ENCODE assay signal across 10 mouse cellular contexts in the genomic region with DNA sequence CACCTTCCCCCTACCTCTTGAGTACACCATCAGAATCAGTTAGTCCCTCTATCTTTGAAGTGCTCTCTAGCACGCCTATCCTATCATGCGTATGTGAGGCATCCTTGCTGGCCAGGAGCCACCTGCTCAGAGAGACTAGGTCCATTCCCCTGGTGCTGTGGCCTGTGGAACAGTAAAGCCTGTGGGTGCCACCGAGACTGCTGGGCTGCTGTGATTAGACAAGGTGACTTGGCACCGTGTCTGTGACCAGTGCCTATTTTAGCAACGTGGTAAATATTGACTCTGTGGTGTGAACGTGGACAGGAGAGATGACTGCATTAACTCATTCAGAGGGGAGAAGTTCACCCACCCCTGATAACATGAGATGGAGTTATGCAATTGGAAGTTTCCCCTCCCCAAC. TPM values are rescaled to one million over a fixed set of nuclear protein-coding genes. Genes with fewer than 3 reads are reported as not detected.
A peak's percentile ranks its signal among the peaks of the same experiment; 100 is the strongest.
DNase-seq lines count a peak whose midpoint lies in the region; ATAC-seq and TF ChIP-seq lines count a peak whose summit lies in the region.
"Had no signal": no experiment of that assay in that cellular context is flagged by ENCODE, and none has a peak within 500 bp of the region (broad histone marks: within the 10 kb centered on the region; RNA-seq: fewer than 3 reads in every experiment).

No protein-coding gene starts in this region.

- TF ChIP-seq CTCF in heart, postnatal 0 days (IDR thresholded peaks at IDR 0.05; ENCODE audit: low read depth) = no peak
- TF ChIP-seq CTCF in stomach, postnatal 0 days (IDR thresholded peaks at IDR 0.05; ENCODE audit: low read depth) = no peak

- H3K27me3 ChIP-seq in midbrain, embryonic 10.5 days (ENCODE audit: low read depth, poor library complexity, severe bottlenecking) = peaks cover 7% of the 10 kb centered on the region; the same call in 1 of the 2 replicates
- no peaks in the 10 kb centered on the region for H3K27me3 ChIP-seq in midbrain, embryonic 14.5 days (ENCODE audit: control insufficient read depth, insufficient read depth, low read length)
- no peaks in the 10 kb centered on the region for H3K27me3 ChIP-seq in heart, postnatal 0 days (ENCODE audit: control insufficient read depth, insufficient read depth, low read length)
- no peaks in the 10 kb centered on the region for H3K27me3 ChIP-seq in lung, embryonic 16.5 days (ENCODE audit: control insufficient read depth, insufficient read depth, low read depth, low read length)
- H3K27me3 ChIP-seq in stomach, postnatal 0 days (ENCODE audit: control insufficient read depth, insufficient read depth, low read length) = no peaks in the 10 kb centered on the region
- H3K27me3 ChIP-seq: embryonic facial prominence, embryonic 12.5 days had no signal

- H3K4me3 ChIP-seq in midbrain, embryonic 10.5 days = no peak overlapping the region
- no peak overlapping the region for H3K4me3 ChIP-seq in midbrain, embryonic 14.5 days (replicated peaks; ENCODE audit: low read depth, low read length)
- no peak overlapping the region for H3K4me3 ChIP-seq in heart, postnatal 0 days (ENCODE audit: low read depth, low read length)
- no peak overlapping the region for H3K4me3 ChIP-seq in lung, embryonic 16.5 days (ENCODE audit: low read length)
- no peak overlapping the region for H3K4me3 ChIP-seq in stomach, postnatal 0 days (ENCODE audit: low read depth, low read length)
- H3K4me3 ChIP-seq: embryonic facial prominence, embryonic 12.5 days had no signal

- H3K4me1 ChIP-seq in midbrain, embryonic 10.5 days = peaks cover 30% of the 10 kb centered on the region
- H3K4me1 ChIP-seq in midbrain, embryonic 14.5 days (ENCODE audit: control insufficient read depth, insufficient read depth, low read length) = no peaks in the 10 kb centered on the region
- H3K4me1 ChIP-seq in heart, postnatal 0 days (ENCODE audit: control insufficient read depth, insufficient read depth) = peaks cover 12% of the 10 kb centered on the region; the same call in 1 of the 2 replicates
- peaks cover 14% of the 10 kb centered on the region; the same call in 1 of the 2 replicates for H3K4me1 ChIP-seq in lung, embryonic 16.5 days (replicated peaks; ENCODE audit: control insufficient read depth, insufficient read depth, low read length)
- H3K4me1 ChIP-seq in stomach, postnatal 0 days (replicated peaks; ENCODE audit: control insufficient read depth, insufficient read depth) = no peaks in the 10 kb centered on the region

- no peak for DNase-seq in midbrain, embryonic 10.5 days (ENCODE audit: low spot score)
- DNase-seq in midbrain, embryonic 14.5 days = no peak
- DNase-seq in heart, postnatal 0 days (ENCODE audit: low spot score) = peak; percentile 18
- DNase-seq in stomach, postnatal 0 days (ENCODE audit: low spot score) = peak; percentile 66
- DNase-seq in layer of hippocampus, adult 9-10 months (ENCODE audit: low spot score) = no peak
- DNase-seq in layer of hippocampus, adult 8-10 months (ENCODE audit: low spot score in 2 of 2) = no peak
- no peak for DNase-seq in frontal cortex, adult 2 months (ENCODE audit: extremely low spot score in 1 of 2, low spot score in 1 of 2)

- no peak for TF ChIP-seq EP300 in heart, postnatal 0 days (IDR thresholded peaks at IDR 0.05; ENCODE audit: low read depth)
- TF ChIP-seq EP300 in stomach, postnatal 0 days (optimal IDR thresholded peaks at IDR 0.05) = no peak

- H3K9me3 ChIP-seq in midbrain, embryonic 10.5 days (replicated peaks) = no peaks in the 10 kb centered on the region
- H3K9me3 ChIP-seq in midbrain, embryonic 14.5 days (ENCODE audit: control insufficient read depth, low read length) = no peaks in the 10 kb centered on the region
- no peaks in the 10 kb centered on the region for H3K9me3 ChIP-seq in heart, postnatal 0 days (replicated peaks; ENCODE audit: control insufficient read depth, low read length)
- no peaks in the 10 kb centered on the region for H3K9me3 ChIP-seq in lung, embryonic 16.5 days (ENCODE audit: control insufficient read depth, low read length)
- H3K9me3 ChIP-seq in stomach, postnatal 0 days (ENCODE audit: control insufficient read depth, low read length) = no peaks in the 10 kb centered on the region
- H3K9me3 ChIP-seq: embryonic facial prominence, embryonic 12.5 days had no signal

- H3K27ac ChIP-seq in midbrain, embryonic 10.5 days (replicated peaks) = 0 out of 2 replicates have a peak overlapping the region, but pooled peaks have one; percentile 0
- H3K27ac ChIP-seq in midbrain, embryonic 14.5 days (replicated peaks; ENCODE audit: low read depth, low read length) = no peak overlapping the region
- no peak overlapping the region for H3K27ac ChIP-seq in heart, postnatal 0 days (ENCODE audit: low read depth)
- no peak overlapping the region for H3K27ac ChIP-seq in lung, embryonic 16.5 days (ENCODE audit: low read length)
- H3K27ac ChIP-seq in stomach, postnatal 0 days (replicated peaks) = no peak overlapping the region; the same call in 1 of the 2 replicates
- H3K27ac ChIP-seq: embryonic facial prominence, embryonic 12.5 days had no signal

- H3K4me2 ChIP-seq in midbrain, embryonic 14.5 days (ENCODE audit: low read length) = no peak overlapping the region
- no peak overlapping the region for H3K4me2 ChIP-seq in heart, postnatal 0 days (ENCODE audit: low read depth, low read length)
- H3K4me2 ChIP-seq in lung, embryonic 16.5 days (ENCODE audit: low read depth, low read length) = no peak overlapping the region
- H3K4me2 ChIP-seq in stomach, postnatal 0 days (replicated peaks; ENCODE audit: low read depth) = no peak overlapping the region
- H3K4me2 ChIP-seq: embryonic facial prominence, embryonic 12.5 days had no signal

- WGBS in midbrain, embryonic 10.5 days = 88% methylated on average over 6 of the region's 6 CpGs
- 92% methylated on average over 6 of the region's 6 CpGs for WGBS in midbrain, embryonic 14.5 days
- WGBS in heart, postnatal 0 days = 27% methylated on average over 6 of the region's 6 CpGs
- 56% methylated on average over 6 of the region's 6 CpGs for WGBS in lung, embryonic 16.5 days
- WGBS in stomach, postnatal 0 days = 55% methylated on average over 6 of the region's 6 CpGs

- no peak overlapping the region for H3K9ac ChIP-seq in midbrain, embryonic 14.5 days (replicated peaks; ENCODE audit: low read length)
- H3K9ac ChIP-seq in heart, postnatal 0 days (replicated peaks; ENCODE audit: low read depth, low read length) = no peak overlapping the region
- H3K9ac ChIP-seq in lung, embryonic 16.5 days (ENCODE audit: low read length) = no peak overlapping the region
- H3K9ac ChIP-seq in stomach, postnatal 0 days (ENCODE audit: low read length) = no peak overlapping the region
- H3K9ac ChIP-seq: embryonic facial prominence, embryonic 12.5 days had no signal

- no peaks in the 10 kb centered on the region for H3K36me3 ChIP-seq in midbrain, embryonic 10.5 days
- no peaks in the 10 kb centered on the region for H3K36me3 ChIP-seq in midbrain, embryonic 14.5 days (ENCODE audit: control insufficient read depth, insufficient read depth, low read length)
- no peaks in the 10 kb centered on the region for H3K36me3 ChIP-seq in heart, postnatal 0 days (replicated peaks; ENCODE audit: control insufficient read depth, insufficient read depth, low read length)
- no peaks in the 10 kb centered on the region for H3K36me3 ChIP-seq in lung, embryonic 16.5 days (ENCODE audit: control insufficient read depth, insufficient read depth, low read length)
- H3K36me3 ChIP-seq in stomach, postnatal 0 days (ENCODE audit: control insufficient read depth, insufficient read depth, low read length) = no peaks in the 10 kb centered on the region
- H3K36me3 ChIP-seq: embryonic facial prominence, embryonic 12.5 days had no signal

- ATAC-seq in midbrain, embryonic 14.5 days (ENCODE audit: low FRiP score, low TSS enrichment) = no peak
- ATAC-seq in heart, postnatal 0 days (ENCODE audit: insufficient read depth, low read depth) = peak; percentile 50
- 0 out of 2 replicates have a peak, but pooled peaks have one; percentile 14 for ATAC-seq in lung, embryonic 16.5 days (ENCODE audit: low read depth)
- peak; percentile 73 for ATAC-seq in stomach, postnatal 0 days (ENCODE audit: low FRiP score, low TSS enrichment)
- ATAC-seq: intestine, postnatal 0 days had no signal

RNA-seq across cellular contexts. Expression of gene Dapk2, which starts 21.8 kb away (rescaled TPM):
- polyA plus RNA-seq in midbrain, embryonic 10.5 days (2016; fragmentation: Nextera tagmentation; extraction: Ambion mirVana) = 6.3 TPM in 2 replicates
- 0.66 and 0.78 TPM in 2 replicates for polyA plus RNA-seq in midbrain, embryonic 14.5 days (2014; fragmentation: Nextera tagmentation; extraction: Ambion mirVana)
- total RNA-seq in heart, postnatal 0 days (2014; rRNA removed; ENCODE audit: low replicate concordance) = 2.3 and 3.9 TPM in 2 replicates
- 4.7 and 7.1 TPM in 2 replicates for polyA plus RNA-seq in heart, postnatal 0 days (2015; fragmentation: Nextera tagmentation; extraction: Ambion mirVana)
- polyA plus RNA-seq in lung, embryonic 16.5 days (2015; fragmentation: Nextera tagmentation; extraction: Ambion mirVana) = 22.8 and 27.3 TPM in 2 replicates
- polyA plus RNA-seq in stomach, postnatal 0 days (2015; fragmentation: Nextera tagmentation; extraction: Ambion mirVana) = 11.8 and 13.2 TPM in 2 replicates
- total RNA-seq in layer of hippocampus, adult 8-10 months (2022) = 1 to 10 TPM in 1 of 4 experiments, under 1 TPM in 3; 0.43 to 1.5 (median 0.69) TPM
- polyA plus RNA-seq in frontal cortex, adult 2 months (2012; rRNA removed) = 2.1 and 3.8 TPM in 2 replicates

RNA-seq across cellular contexts. Expression of gene Ciao2a, which starts 53.4 kb away (rescaled TPM):
- polyA plus RNA-seq in midbrain, embryonic 10.5 days (2016; fragmentation: Nextera tagmentation; extraction: Ambion mirVana) = 150 and 156 TPM in 2 replicates
- polyA plus RNA-seq in midbrain, embryonic 14.5 days (2014; fragmentation: Nextera tagmentation; extraction: Ambion mirVana) = 68.4 and 76.2 TPM in 2 replicates
- 74.2 and 81.6 TPM in 2 replicates for total RNA-seq in heart, postnatal 0 days (2014; rRNA removed; ENCODE audit: low replicate concordance)
- 154 and 162 TPM in 2 replicates for polyA plus RNA-seq in heart, postnatal 0 days (2015; fragmentation: Nextera tagmentation; extraction: Ambion mirVana)
- 139 and 141 TPM in 2 replicates for polyA plus RNA-seq in lung, embryonic 16.5 days (2015; fragmentation: Nextera tagmentation; extraction: Ambion mirVana)
- polyA plus RNA-seq in stomach, postnatal 0 days (2015; fragmentation: Nextera tagmentation; extraction: Ambion mirVana) = 131 and 138 TPM in 2 replicates
- total RNA-seq in layer of hippocampus, adult 8-10 months (2022) = 10 to 100 TPM; 24.3 to 30.0 (median 27.0) TPM
- 29.4 and 31.7 TPM in 2 replicates for polyA plus RNA-seq in frontal cortex, adult 2 months (2012; rRNA removed)

RNA-seq across cellular contexts. Expression of gene Snx1, which starts 53.4 kb away (rescaled TPM):
- 138 and 142 TPM in 2 replicates for polyA plus RNA-seq in midbrain, embryonic 10.5 days (2016; fragmentation: Nextera tagmentation; extraction: Ambion mirVana)
- 55.6 and 87.9 TPM in 2 replicates for polyA plus RNA-seq in midbrain, embryonic 14.5 days (2014; fragmentation: Nextera tagmentation; extraction: Ambion mirVana)
- 38.0 and 63.4 TPM in 2 replicates for total RNA-seq in heart, postnatal 0 days (2014; rRNA removed; ENCODE audit: low replicate concordance)
- polyA plus RNA-seq in heart, postnatal 0 days (2015; fragmentation: Nextera tagmentation; extraction: Ambion mirVana) = 44.6 and 47.3 TPM in 2 replicates
- polyA plus RNA-seq in lung, embryonic 16.5 days (2015; fragmentation: Nextera tagmentation; extraction: Ambion mirVana) = 123 TPM in 2 replicates
- 77.5 and 77.6 TPM in 2 replicates for polyA plus RNA-seq in stomach, postnatal 0 days (2015; fragmentation: Nextera tagmentation; extraction: Ambion mirVana)
- total RNA-seq in layer of hippocampus, adult 8-10 months (2022) = 10 to 100 TPM; 84.0 to 94.9 (median 90.0) TPM
- 89.1 and 93.5 TPM in 2 replicates for polyA plus RNA-seq in frontal cortex, adult 2 months (2012; rRNA removed)

Comparison
In these comparisons a context has a peak if more than half of its experiments do, and no peak if none do; other contexts are left out.
1. DNase-seq: peak in heart, postnatal 0 days (single experiment) and stomach, postnatal 0 days (single experiment); none in midbrain, embryonic 10.5 days (single experiment), midbrain, embryonic 14.5 days (single experiment), layer of hippocampus, adult 9-10 months (single experiment), layer of hippocampus, adult 8-10 months (0 of 2) and frontal cortex, adult 2 months (0 of 2).